Mouse (Mus musculus) heart, adult 2 months (tissue): ENCODE measurements around the gene Tnfaip6.

Experiments used
- CTCF ChIP-seq: fragments of 200-600 bp; IDR thresholded peaks from 2 replicates; pipeline ENCODE4 v1.8.1; 2022; ENCODE audit warnings: antibody characterized with exemption, mild to moderate bottlenecking, moderate library complexity
- EP300 ChIP-seq: fragments of 200-500 bp; IDR thresholded peaks from 2 replicates; pipeline ENCODE4 v1.6.1; 2011; ENCODE audit warnings: low read depth, low read length, control low read depth; ENCODE audit not compliant: insufficient read depth
- POLR2A ChIP-seq: fragments of 200-500 bp; IDR thresholded peaks from 2 replicates; pipeline ENCODE4 v1.6.1; 2011; ENCODE audit warnings: mild to moderate bottlenecking, low read depth, low read length, control low read depth; ENCODE audit not compliant: insufficient read depth

DNA sequence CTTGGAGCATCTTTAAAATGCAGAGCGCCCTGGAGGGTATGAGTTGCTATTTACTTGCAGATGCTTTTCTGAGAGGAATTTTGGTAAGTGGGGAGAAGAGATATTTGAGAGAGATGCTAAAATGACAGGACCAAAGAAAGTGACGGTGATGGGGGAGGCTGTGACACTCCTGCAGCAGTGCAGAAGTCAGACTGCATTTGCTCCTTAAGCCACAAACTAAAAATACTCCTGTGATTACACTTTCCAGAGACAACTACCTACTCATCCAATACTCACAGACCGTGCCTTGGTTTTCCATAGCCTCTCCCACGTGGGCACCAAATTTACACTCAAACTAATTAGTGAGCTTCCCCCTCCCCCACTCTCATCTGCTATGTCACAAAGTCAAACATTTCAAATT, 2.7 kb upstream of the Tnfaip6 start:
- TF ChIP-seq CTCF = no peak
- TF ChIP-seq POLR2A = no peak
- no peak for TF ChIP-seq EP300
